Mouse (Mus musculus) CH12.LX (cell line): Measurements from ENCODE around the gene Tia1.

ENCODE experiments used
- BHLHE40 ChIP-seq: IDR thresholded peaks from 2 replicates; pipeline ENCODE4 v1.6.1; 2011; ENCODE audit warnings: mild to moderate bottlenecking, low read depth, low read length, improper control_type of control experiment
- CHD1 ChIP-seq: IDR thresholded peaks from 2 replicates; pipeline ENCODE4 v1.6.1; 2012; ENCODE audit warnings: low read depth, low read length, improper control_type of control experiment, inconsistent platforms
- CHD2 ChIP-seq: IDR thresholded peaks from 2 replicates; pipeline ENCODE4 v1.6.1; 2011; ENCODE audit warnings: low read length, improper control_type of control experiment
- CTCF ChIP-seq, 2 experiments: IDR thresholded peaks in 1 of 2; conservative IDR thresholded peaks in 1 of 2; 2 replicates each; pipeline ENCODE4 v1.5.1; 2011 to 2012; ENCODE audit warnings: low read depth in 2 of 2, low read length in 2 of 2, improper control_type of control experiment in 1 of 2, inconsistent platforms in 1 of 2, mild to moderate bottlenecking in 1 of 2, moderate library complexity in 1 of 2
- MAX ChIP-seq: IDR thresholded peaks from 2 replicates; pipeline ENCODE4 v1.6.1; 2011; ENCODE audit warnings: low read length, improper control_type of control experiment
- MXI1 ChIP-seq: IDR thresholded peaks from 2 replicates; pipeline ENCODE4 v1.6.1; 2011; ENCODE audit warnings: mild to moderate bottlenecking, low read depth, low read length, improper control_type of control experiment
- POLR2A ChIP-seq: IDR thresholded peaks from 2 replicates; pipeline ENCODE4 v1.6.1; 2011; ENCODE audit warnings: low read depth, mild to moderate bottlenecking, improper control_type of control experiment, low read length
- POLR2AphosphoS2 ChIP-seq: IDR thresholded peaks from 2 replicates; pipeline ENCODE4 v1.6.1; 2011; ENCODE audit warnings: low read depth, low read length, improper control_type of control experiment
- SMC3 ChIP-seq: IDR thresholded peaks from 2 replicates; pipeline ENCODE4 v1.6.1; 2011; ENCODE audit warnings: low read depth, low read length, improper control_type of control experiment
- UBTF ChIP-seq: IDR thresholded peaks from 2 replicates; pipeline ENCODE4 v1.6.1; 2012; ENCODE audit warnings: low read depth, mild to moderate bottlenecking, inconsistent platforms, low read length, improper control_type of control experiment, moderate library complexity
- USF1 ChIP-seq: IDR thresholded peaks from 2 replicates; pipeline ENCODE4 v1.6.1; 2014; ENCODE audit warnings: low read depth, mild to moderate bottlenecking, inconsistent platforms, low read length, improper control_type of control experiment
- ZKSCAN1 ChIP-seq: IDR thresholded peaks from 2 replicates; pipeline ENCODE4 v1.6.1; 2012; ENCODE audit warnings: low read depth, inconsistent platforms, low read length, improper control_type of control experiment, borderline replicate concordance
- ZMIZ1 ChIP-seq: IDR thresholded peaks from 2 replicates; pipeline ENCODE4 v1.6.1; 2012; ENCODE audit warnings: low read depth, mild to moderate bottlenecking, inconsistent platforms, low read length, improper control_type of control experiment
- ZNF384 ChIP-seq: IDR thresholded peaks from 2 replicates; pipeline ENCODE4 v1.6.1; 2012; ENCODE audit warnings: low read depth, low read length, improper control_type of control experiment, inconsistent platforms

DNA sequence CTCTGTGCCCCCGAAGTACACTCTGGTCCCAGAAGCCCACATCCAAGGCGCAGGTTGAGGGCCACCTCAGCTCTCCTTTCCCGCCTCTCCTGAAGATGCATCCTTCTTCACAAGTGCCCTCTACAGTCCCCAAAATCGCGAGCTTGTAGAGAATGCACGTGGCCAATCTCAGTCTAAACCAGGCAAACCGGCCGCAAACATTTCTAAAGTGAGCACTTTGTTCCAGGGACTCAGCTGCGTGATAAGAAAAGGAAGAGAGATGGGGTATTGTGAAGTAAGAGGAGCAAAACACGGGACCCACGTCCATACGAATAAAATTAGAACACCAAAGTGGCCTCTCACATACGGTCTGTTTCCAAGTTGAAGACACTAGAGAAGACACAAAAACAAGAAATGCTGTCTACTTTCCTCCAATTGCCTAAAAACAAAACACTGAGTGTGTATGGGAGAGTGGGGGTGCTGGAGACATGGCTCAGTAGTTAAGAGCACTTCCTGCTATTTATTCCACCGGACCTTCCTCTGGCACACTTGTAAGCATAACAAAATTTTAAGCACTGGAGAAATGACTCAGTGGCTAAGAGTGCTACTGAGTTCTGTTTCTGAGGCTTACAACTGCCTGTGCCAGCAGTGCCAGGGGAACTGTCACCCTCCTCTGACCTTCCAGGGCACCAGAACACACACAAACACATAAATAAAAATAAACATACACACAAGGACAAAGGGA is 6.6 kb upstream of the Tia1 start:
- TF ChIP-seq CTCF (conservative IDR thresholded peaks at IDR 0.05 in 1 of 2, IDR thresholded peaks at IDR 0.05 in 1 of 2; ENCODE audit: low read depth in 2 of 2, low read length in 2 of 2) (no peak), POLR2A (peak; percentile 35; the same call in 1 of the 2 replicates), ZNF384 (no peak), CHD2 (0 out of 2 replicates have a peak, but pooled peaks have one; percentile 17), POLR2AphosphoS2 (no peak), SMC3 (no peak), CHD1 (no peak), ZMIZ1 (no peak), MXI1 (peak; percentile 65; the same call in 1 of the 2 replicates), USF1 (no peak), ZKSCAN1 (no peak), MAX (peak; percentile 45; the same call in 1 of the 2 replicates), UBTF (no peak), BHLHE40 (peak; percentile 54)
